Mouse (Mus musculus) embryonic facial prominence, embryonic 11.5 days (tissue): ENCODE results near the gene Pik3cb. TPM values are rescaled to one million over a fixed set of nuclear protein-coding genes. Genes with fewer than 3 reads are reported as not detected.

Source experiments
- ATAC-seq: fragments of 200-750 bp; cut with Nextera tagmentation; replicated peaks from 2 replicates; pipeline ENCODE4 v1.8.0; 2017; ENCODE audit warnings: low read depth; ENCODE audit not compliant: insufficient number of reproducible peaks, low FRiP score, low TSS enrichment
- DNase-seq: peaks from one replicate; pipeline ENCODE4 v3.0.0-alpha.2; 2015; ENCODE audit warnings: low spot score
- H3K27ac ChIP-seq: fragments of 300-500 bp; sonication (generic); replicated peaks from 2 replicates; pipeline ENCODE4 v1.5.1; 2014; ENCODE audit warnings: mild to moderate bottlenecking, low read depth, low read length, control low read depth
- H3K27me3 ChIP-seq: fragments of 300-500 bp; sonication (generic); 2 replicates; pipeline ENCODE4 v1.6.1; 2014; ENCODE audit warnings: mild to moderate bottlenecking, low read length, moderate library complexity, mixed read lengths; ENCODE audit not compliant: control insufficient read depth, insufficient read depth
- H3K36me3 ChIP-seq: fragments of 300-500 bp; sonication (generic); replicated peaks from 2 replicates; pipeline ENCODE4 v1.6.1; 2014; ENCODE audit warnings: low read depth, mild to moderate bottlenecking, low read length, moderate library complexity, mixed read lengths; ENCODE audit not compliant: control insufficient read depth, insufficient read depth
- H3K4me1 ChIP-seq: fragments of 300-500 bp; sonication (generic); 2 replicates; pipeline ENCODE4 v1.6.1; 2014; ENCODE audit warnings: low read length, mixed read lengths; ENCODE audit not compliant: control insufficient read depth, insufficient read depth
- H3K4me2 ChIP-seq: fragments of 300-500 bp; sonication (generic); 2 replicates; pipeline ENCODE4 v1.6.1; 2014; ENCODE audit warnings: low read depth, mild to moderate bottlenecking, control low read depth, low read length, moderate library complexity
- H3K4me3 ChIP-seq: fragments of 300-500 bp; sonication (generic); 2 replicates; pipeline ENCODE4 v1.5.1; 2014; ENCODE audit warnings: low read depth, low read length, control low read depth
- H3K9ac ChIP-seq: fragments of 300-500 bp; sonication (generic); replicated peaks from 2 replicates; pipeline ENCODE4 v1.6.1; 2014; ENCODE audit warnings: mild to moderate bottlenecking, control low read depth, low read length
- H3K9me3 ChIP-seq: fragments of 300-500 bp; sonication (generic); replicated peaks from 2 replicates; pipeline ENCODE4 v1.6.1; 2016; ENCODE audit warnings: mild to moderate bottlenecking, low read length, inconsistent platforms, mixed read lengths; ENCODE audit not compliant: control insufficient read depth
- WGBS: fragments of 180-500 bp; shearing (Covaris S2); extraction: QIAGEN DNeasy Blood & Tissue Kit; methylation state at CpG from one replicate; pipeline ENCODE4 v1.1.7; 2014; 5-methylcytosine and 5-hydroxymethylcytosine counted together
- polyA plus RNA-seq: library from polyadenylated mRNA; unstranded; fragments of >200 nt; fragmentation: Nextera tagmentation; extraction: Ambion mirVana; gene quantifications from 2 replicates; pipeline ENCODE4 v1.2.1, GENCODE M21; 2014

Pik3cb gene
- polyA plus RNA-seq, 1 experiment from 2014 or later, result 0.90 TPM

DNA sequence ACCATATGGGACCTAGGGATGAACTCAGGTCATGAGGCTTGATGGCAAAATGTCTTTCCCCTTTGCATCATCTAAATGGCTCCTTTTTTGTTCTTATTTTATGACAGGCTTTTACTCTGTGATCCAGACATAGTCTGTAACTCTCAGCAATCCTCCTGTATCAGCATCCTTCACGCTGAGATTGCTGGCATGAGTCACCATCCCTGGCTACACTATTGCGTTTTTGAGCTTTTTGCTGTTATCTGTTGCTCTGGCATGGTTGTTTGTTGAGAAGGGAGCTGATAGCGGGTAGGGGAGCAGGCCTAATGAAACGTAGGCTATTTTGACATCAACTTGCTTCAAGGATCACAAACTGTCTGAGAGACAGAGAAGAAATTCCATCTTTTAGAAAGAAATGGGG is 28.6 kb upstream of the Pik3cb start:
- ATAC-seq (no peak), DNase-seq (no peak)
- 79% methylated on average over 4 of the region's 4 CpGs for WGBS
- no peak overlapping the region for H3K4me2 ChIP-seq
- H3K9me3 ChIP-seq, result no peaks in the 10 kb centered on the region
- no peaks in the 10 kb centered on the region for H3K27me3 ChIP-seq
- H3K4me1 ChIP-seq, result no peaks in the 10 kb centered on the region
- H3K4me3 ChIP-seq, result no peak overlapping the region
- H3K9ac ChIP-seq, result no peak overlapping the region
- H3K36me3 ChIP-seq, result no peaks in the 10 kb centered on the region
- no peak overlapping the region for H3K27ac ChIP-seq

DNA sequence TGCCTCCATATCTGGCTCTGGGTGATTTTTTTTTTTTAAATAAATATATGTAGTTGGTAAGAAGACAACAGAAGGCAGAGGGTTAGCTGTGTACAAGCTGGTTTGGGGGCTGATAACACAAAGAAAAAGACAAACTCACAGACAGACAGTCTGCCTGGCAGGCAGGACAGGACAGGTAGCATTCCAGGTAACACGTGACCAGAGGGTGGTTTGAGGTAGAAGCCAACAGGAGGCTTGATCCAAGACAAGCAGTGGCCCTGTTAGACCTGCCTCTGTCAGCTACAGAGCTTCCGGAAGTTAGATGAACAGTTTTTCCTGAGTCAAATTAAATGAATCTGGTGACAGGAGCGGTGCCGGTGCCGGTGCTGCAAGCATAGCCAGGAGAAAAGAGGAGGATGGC is 26.5 kb upstream of the Pik3cb start:
- WGBS, result 77% methylated on average over 5 of the region's 5 CpGs

DNA sequence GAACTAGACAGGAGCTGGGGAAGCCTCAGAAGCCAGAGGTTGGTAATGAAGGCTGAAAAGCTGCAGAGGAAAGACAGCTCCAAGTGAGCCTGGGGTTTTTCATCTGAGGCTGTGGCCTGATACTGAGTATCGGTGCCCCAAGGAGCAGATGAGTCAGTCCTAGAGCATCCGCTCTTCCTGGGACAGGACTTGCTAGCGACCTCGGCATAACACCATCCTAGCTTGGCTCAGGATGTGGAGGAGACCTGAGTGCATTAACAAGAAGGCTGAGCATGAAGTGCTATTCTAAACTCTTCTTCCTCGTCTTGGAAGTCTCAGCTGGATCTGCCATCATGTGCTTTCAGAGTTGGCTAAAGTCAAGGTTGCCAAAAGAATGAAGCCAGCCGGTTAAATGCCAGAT is 25.5 kb upstream of the Pik3cb start:
- Histone ChIP-seq H3K27ac (no peak overlapping the region), H3K4me1 (no peaks in the 10 kb centered on the region), H3K27me3 (no peaks in the 10 kb centered on the region), H3K9me3 (no peaks in the 10 kb centered on the region), H3K4me2 (no peak overlapping the region), H3K9ac (no peak overlapping the region), H3K36me3 (no peaks in the 10 kb centered on the region), H3K4me3 (no peak overlapping the region)
- 70% methylated on average over 6 of the region's 6 CpGs for WGBS
- DNase-seq (no peak), ATAC-seq (no peak)

More for the DNA sequence above, 26.5 kb upstream of the Pik3cb start:
- no peaks in the 10 kb centered on the region for H3K4me1 ChIP-seq
- H3K9me3 ChIP-seq, result no peaks in the 10 kb centered on the region
- H3K9ac ChIP-seq, result no peak overlapping the region
- DNase-seq (no peak), ATAC-seq (no peak)
- H3K27me3 ChIP-seq, result no peaks in the 10 kb centered on the region
- no peak overlapping the region for H3K4me3 ChIP-seq
- H3K4me2 ChIP-seq, result no peak overlapping the region
- H3K36me3 ChIP-seq, result no peaks in the 10 kb centered on the region
- H3K27ac ChIP-seq, result 0 out of 2 replicates have a peak overlapping the region, but pooled peaks have one; percentile 28

DNA sequence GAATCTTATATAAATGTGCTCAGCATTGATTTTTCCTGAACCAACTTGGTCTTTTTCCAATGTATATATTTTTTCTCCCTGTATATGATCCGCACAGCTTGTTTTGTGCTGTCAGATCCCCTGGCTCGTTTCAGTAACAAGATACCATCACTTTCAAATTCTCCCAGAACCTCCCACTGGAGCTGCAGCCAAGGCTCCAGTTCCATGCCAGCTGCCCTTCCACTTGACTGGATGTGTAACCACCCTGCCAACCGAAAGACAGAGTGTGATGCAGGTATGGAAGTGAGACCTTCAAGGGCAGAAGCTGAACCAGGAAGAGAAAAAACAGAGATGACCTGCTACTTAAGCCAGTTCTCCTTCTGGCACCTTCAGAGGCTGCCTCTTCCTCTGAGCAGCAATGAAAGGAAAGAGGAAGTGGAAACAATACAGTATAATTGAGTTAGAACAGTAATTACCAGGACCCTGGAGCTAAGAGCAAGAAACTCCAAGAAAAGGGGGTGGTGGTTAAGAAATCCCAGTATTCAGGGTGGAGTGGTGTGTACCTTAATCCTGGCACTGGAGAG is 24.3 kb upstream of the Pik3cb start:
- ATAC-seq (no peak), DNase-seq (peak; percentile 5)
- no peak overlapping the region for H3K27ac ChIP-seq
- no peaks in the 10 kb centered on the region for H3K27me3 ChIP-seq
- H3K4me3 ChIP-seq, result no peak overlapping the region
- 50% methylated on average over 3 of the region's 3 CpGs for WGBS
- no peak overlapping the region for H3K4me2 ChIP-seq
- H3K4me1 ChIP-seq, result no peaks in the 10 kb centered on the region
- H3K36me3 ChIP-seq, result no peaks in the 10 kb centered on the region
- H3K9me3 ChIP-seq, result no peaks in the 10 kb centered on the region
- no peak overlapping the region for H3K9ac ChIP-seq

DNA sequence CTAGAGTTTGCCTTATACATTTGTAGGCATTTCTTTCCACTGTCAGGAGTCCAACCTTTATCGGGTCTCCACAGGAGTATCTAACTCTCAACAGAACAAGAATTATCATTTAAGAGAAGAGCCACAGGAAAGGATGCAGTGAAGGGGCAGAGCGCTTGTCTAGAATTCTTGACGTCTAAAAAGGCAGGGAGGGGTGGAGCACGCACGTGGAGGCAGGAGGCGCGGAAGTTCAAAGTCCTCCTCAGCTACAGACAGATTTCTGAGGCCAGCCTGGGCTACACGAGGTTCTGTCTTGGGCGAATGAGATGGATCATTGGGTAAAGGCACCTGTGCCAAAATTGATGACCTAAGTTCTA is 23.7 kb upstream of the Pik3cb start:
- H3K27me3 ChIP-seq, result no peaks in the 10 kb centered on the region
- no peak overlapping the region for H3K27ac ChIP-seq
- no peak overlapping the region for H3K9ac ChIP-seq
- no peaks in the 10 kb centered on the region for H3K4me1 ChIP-seq
- no peak for DNase-seq
- WGBS, result 60% methylated on average over 9 of the region's 9 CpGs
- H3K4me2 ChIP-seq, result no peak overlapping the region
- no peaks in the 10 kb centered on the region for H3K9me3 ChIP-seq
- ATAC-seq, result no peak
- no peak overlapping the region for H3K4me3 ChIP-seq
- no peaks in the 10 kb centered on the region for H3K36me3 ChIP-seq

DNA sequence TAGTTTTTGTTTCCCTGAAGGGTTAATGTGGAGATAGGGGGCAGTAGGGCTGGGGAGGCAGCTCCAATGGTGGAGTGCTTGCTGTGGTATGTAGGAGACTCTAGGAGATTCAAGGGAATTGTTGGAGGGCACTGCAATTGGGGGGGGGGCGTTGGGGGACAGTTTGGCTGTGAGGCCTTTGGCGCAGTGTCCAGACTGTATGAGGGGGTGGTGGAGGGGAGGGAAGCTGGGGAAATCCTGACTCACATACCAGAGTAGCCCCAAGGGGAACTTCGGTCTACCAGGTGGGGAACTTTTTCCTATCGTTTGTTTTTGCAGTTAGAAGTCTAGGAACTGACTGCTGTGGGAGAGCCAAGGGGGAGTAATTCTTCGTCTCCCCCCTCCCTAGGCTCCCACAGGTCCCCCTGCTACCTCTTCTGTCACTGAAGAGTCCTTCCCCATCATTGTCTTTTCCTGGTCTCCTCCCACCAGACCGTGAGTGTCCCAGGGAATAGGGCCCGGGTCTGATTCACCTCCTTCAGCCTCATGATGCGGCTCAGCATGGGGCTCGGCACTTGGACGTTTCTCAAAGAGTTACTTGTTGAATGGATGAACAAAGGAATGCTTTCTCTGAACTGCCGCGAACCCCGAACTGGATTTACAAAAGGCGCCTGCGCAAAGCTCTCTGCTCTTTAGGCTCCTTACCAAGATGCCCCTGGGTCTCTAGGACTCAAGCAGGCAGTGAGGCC is 23.2 kb upstream of the Pik3cb start:
- 14% methylated on average over 15 of the region's 15 CpGs for WGBS
- Histone ChIP-seq H3K4me2 (peak overlapping the region; percentile 25; the same call in 1 of the 2 replicates), H3K9ac (0 out of 2 replicates have a peak overlapping the region, but pooled peaks have one; percentile 28), H3K27ac (no peak overlapping the region), H3K4me1 (no peaks in the 10 kb centered on the region), H3K4me3 (no peak overlapping the region), H3K27me3 (no peaks in the 10 kb centered on the region), H3K9me3 (no peaks in the 10 kb centered on the region), H3K36me3 (no peaks in the 10 kb centered on the region)
- DNase-seq (peak; percentile 52), ATAC-seq (no peak)

DNA sequence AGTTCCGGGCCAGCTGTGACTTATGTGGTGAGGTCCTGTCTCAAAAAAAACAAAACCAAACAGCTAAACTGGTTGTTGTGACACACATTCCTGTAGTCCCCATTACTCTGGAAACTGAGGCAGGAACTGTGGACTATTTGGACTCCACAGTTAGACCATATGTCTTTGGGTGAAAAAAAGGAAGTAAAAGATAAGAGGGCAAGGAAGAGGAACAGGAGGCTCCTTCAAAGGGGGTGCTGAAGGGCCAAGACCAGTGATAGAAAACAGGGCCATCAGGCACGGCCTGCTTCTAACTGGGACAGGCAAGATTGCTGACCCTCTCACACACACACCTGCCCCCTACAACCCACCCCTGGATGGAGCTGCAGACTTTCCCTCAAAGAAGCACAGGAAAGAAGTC is 22.4 kb upstream of the Pik3cb start:
- WGBS, result 89% methylated on average over 2 of the region's 2 CpGs
- no peaks in the 10 kb centered on the region for H3K9me3 ChIP-seq
- no peaks in the 10 kb centered on the region for H3K36me3 ChIP-seq
- ATAC-seq (no peak), DNase-seq (no peak)
- H3K27me3 ChIP-seq, result no peaks in the 10 kb centered on the region
- H3K4me3 ChIP-seq, result no peak overlapping the region
- H3K27ac ChIP-seq, result no peak overlapping the region
- H3K9ac ChIP-seq, result no peak overlapping the region
- H3K4me2 ChIP-seq, result no peak overlapping the region
- H3K4me1 ChIP-seq, result no peaks in the 10 kb centered on the region

DNA sequence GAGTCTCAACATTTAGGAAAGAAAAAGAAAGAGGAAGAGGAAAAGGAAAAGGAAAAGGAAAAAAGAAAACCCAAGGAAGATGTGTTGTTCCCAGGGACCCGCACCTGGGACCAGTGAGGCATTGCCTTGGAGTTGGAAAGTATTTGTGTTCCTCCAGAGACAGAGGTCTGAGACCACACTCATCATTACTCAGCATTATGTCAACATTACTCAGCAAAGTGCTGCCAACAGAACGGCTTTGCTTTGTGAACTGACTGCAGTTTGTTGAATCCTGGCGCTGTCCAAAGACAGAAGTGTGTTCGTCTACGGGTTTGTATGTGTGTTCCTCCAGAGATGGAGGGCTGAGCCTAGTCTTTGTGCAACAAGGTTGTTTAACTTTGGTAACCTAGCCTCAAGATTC is 20.4 kb upstream of the Pik3cb start:
- 86% methylated on average over 5 of the region's 5 CpGs for WGBS
- H3K9me3 ChIP-seq, result no peaks in the 10 kb centered on the region
- H3K4me2 ChIP-seq, result no peak overlapping the region
- ATAC-seq, result no peak
- no peak overlapping the region for H3K4me3 ChIP-seq
- no peak for DNase-seq
- H3K27ac ChIP-seq, result no peak overlapping the region
- no peaks in the 10 kb centered on the region for H3K36me3 ChIP-seq
- no peaks in the 10 kb centered on the region for H3K27me3 ChIP-seq
- H3K9ac ChIP-seq, result no peak overlapping the region
- H3K4me1 ChIP-seq, result no peaks in the 10 kb centered on the region
